ENCODE assay signal across 26 mouse cellular contexts in the genomic region with DNA sequence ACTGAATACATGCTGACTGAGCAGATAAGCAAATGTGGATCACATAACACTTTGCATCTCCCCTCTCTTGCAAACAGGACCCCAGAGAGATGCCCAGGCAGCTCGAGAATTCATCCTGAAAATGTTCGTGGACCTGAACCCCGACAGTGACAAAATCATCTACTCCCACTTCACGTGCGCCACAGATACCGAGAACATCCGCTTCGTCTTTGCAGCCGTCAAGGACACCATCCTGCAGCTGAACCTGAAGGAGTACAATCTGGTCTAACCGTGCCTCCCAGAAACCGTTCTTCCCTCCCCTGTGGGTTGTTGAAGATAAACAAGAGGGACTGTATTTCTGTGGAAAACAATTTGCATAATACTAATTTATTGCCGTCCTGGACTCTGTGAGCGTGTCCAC. TPM values are rescaled to one million over a fixed set of nuclear protein-coding genes. Genes with fewer than 3 reads are reported as not detected.
A peak's percentile ranks its signal among the peaks of the same experiment; 100 is the strongest.
DNase-seq lines count a peak whose midpoint lies in the region; ATAC-seq and TF ChIP-seq lines count a peak whose summit lies in the region.
"Had no signal": no experiment of that assay in that cellular context is flagged by ENCODE, and none has a peak within 500 bp of the region (broad histone marks: within the 10 kb centered on the region; RNA-seq: fewer than 3 reads in every experiment).

No protein-coding gene starts in this region.

- no peak overlapping the region for H3K4me2 ChIP-seq in neural tube, embryonic 13.5 days
- H3K4me2 ChIP-seq in intestine, embryonic 16.5 days (ENCODE audit: low read depth, low read length) = no peak overlapping the region
- H3K4me2 ChIP-seq: embryonic facial prominence, embryonic 12.5 days; heart, embryonic 15.5 days; hindbrain, embryonic 15.5 days; kidney, embryonic 15.5 days; liver, embryonic 15.5 days had no signal

- H3K4me1 ChIP-seq in kidney, adult 2 months (ENCODE audit: control insufficient read depth, insufficient read depth, low read length) = no peaks in the 10 kb centered on the region
- H3K4me1 ChIP-seq in neural tube, embryonic 13.5 days (replicated peaks) = peaks cover 53% of the 10 kb centered on the region
- no peaks in the 10 kb centered on the region; the same call in 1 of the 2 replicates for H3K4me1 ChIP-seq in intestine, embryonic 16.5 days (ENCODE audit: control insufficient read depth, insufficient read depth, low read length)
- H3K4me1 ChIP-seq: embryonic facial prominence, embryonic 12.5 days; liver, embryonic 15.5 days had no signal

- H3K4me3 ChIP-seq in kidney, adult 2 months (ENCODE audit: insufficient read depth, low read depth, low read length) = no peak overlapping the region
- no peak overlapping the region for H3K4me3 ChIP-seq in neural tube, embryonic 13.5 days
- H3K4me3 ChIP-seq in intestine, embryonic 16.5 days (ENCODE audit: low read length) = no peak overlapping the region
- H3K4me3 ChIP-seq: embryonic facial prominence, embryonic 12.5 days; heart, embryonic 15.5 days; hindbrain, embryonic 15.5 days; kidney, embryonic 15.5 days; layer of hippocampus, adult 2 months; limb, embryonic 10.5 days; liver, embryonic 15.5 days; myocyte had no signal

- WGBS in kidney, adult 2 months = 62% methylated on average over 13 of the region's 13 CpGs
- WGBS in neural tube, embryonic 13.5 days = 51% methylated on average over 13 of the region's 13 CpGs
- 71% methylated on average over 13 of the region's 13 CpGs for WGBS in intestine, embryonic 16.5 days

- H3K9me3 ChIP-seq in neural tube, embryonic 13.5 days = no peaks in the 10 kb centered on the region
- H3K9me3 ChIP-seq in intestine, embryonic 16.5 days (ENCODE audit: control insufficient read depth, low read length) = no peaks in the 10 kb centered on the region
- H3K9me3 ChIP-seq: embryonic facial prominence, embryonic 12.5 days; heart, embryonic 15.5 days; hindbrain, embryonic 15.5 days; kidney, embryonic 15.5 days; limb, embryonic 10.5 days; liver, embryonic 15.5 days had no signal

- no peak for TF ChIP-seq CTCF in kidney, adult 2 months (conservative IDR thresholded peaks at IDR 0.05; ENCODE audit: insufficient read depth, insufficient read length, low read depth, low read length)

- DNase-seq in kidney, adult 2 months = peak; percentile 17
- DNase-seq in kidney, postnatal 10 days = no peak
- no peak for DNase-seq in neural tube, embryonic 10.5 days (ENCODE audit: extremely low spot score, low spot score)
- no peak for DNase-seq in urinary bladder, postnatal 4 days (ENCODE audit: low spot score in 2 of 2)
- no peak for DNase-seq in natural killer cell, adult 2 months (ENCODE audit: low spot score in 2 of 2)
- DNase-seq: cerebellum, adult 18-20 months; cerebellum, postnatal 14 days; forebrain, postnatal 0 days; gastrocnemius, postnatal 14 days; heart, postnatal 36 days; liver; right cerebral cortex, postnatal 25 days; spleen, adult 18-20 months; thymus, postnatal 14 days had no signal

- H3K9ac ChIP-seq in neural tube, embryonic 13.5 days = no peak overlapping the region
- no peak overlapping the region for H3K9ac ChIP-seq in intestine, embryonic 16.5 days (ENCODE audit: low read depth, low read length)
- H3K9ac ChIP-seq: embryonic facial prominence, embryonic 12.5 days; forebrain, postnatal 0 days; heart, embryonic 15.5 days; hindbrain, embryonic 15.5 days; kidney, embryonic 15.5 days; liver, embryonic 15.5 days had no signal

- no peak for TF ChIP-seq POLR2A in kidney, adult 2 months (IDR thresholded peaks at IDR 0.05; ENCODE audit: low read depth, low read length)

- ATAC-seq in neural tube, embryonic 13.5 days (ENCODE audit: low read depth) = no peak
- ATAC-seq in intestine, embryonic 16.5 days = 0 out of 2 replicates have a peak, but pooled peaks have one; percentile 36
- ATAC-seq: CD4-positive, CD25-positive, alpha-beta regulatory T cell, adult 4 months; forebrain, postnatal 0 days; midbrain, embryonic 16.5 days had no signal

- H3K36me3 ChIP-seq in kidney, adult 2 months (ENCODE audit: control insufficient read depth, insufficient read depth, low read length) = no peaks in the 10 kb centered on the region
- peaks cover 34% of the 10 kb centered on the region for H3K36me3 ChIP-seq in neural tube, embryonic 13.5 days
- 0 out of 2 replicates have a peak, but pooled peaks cover 2% of the 10 kb centered on the region for H3K36me3 ChIP-seq in intestine, embryonic 16.5 days (ENCODE audit: control insufficient read depth, insufficient read depth, low read length)
- H3K36me3 ChIP-seq: heart, embryonic 15.5 days had no signal

- H3K27me3 ChIP-seq in kidney, adult 2 months (replicated peaks; ENCODE audit: control insufficient read depth, insufficient read depth, low read length) = no peaks in the 10 kb centered on the region
- no peaks in the 10 kb centered on the region for H3K27me3 ChIP-seq in neural tube, embryonic 13.5 days
- no peaks in the 10 kb centered on the region for H3K27me3 ChIP-seq in intestine, embryonic 16.5 days (replicated peaks; ENCODE audit: control insufficient read depth, insufficient read depth, low read length)
- H3K27me3 ChIP-seq: embryonic facial prominence, embryonic 12.5 days; heart, embryonic 15.5 days; hindbrain, embryonic 15.5 days; kidney, embryonic 15.5 days; liver, embryonic 15.5 days had no signal

- no peak overlapping the region for H3K27ac ChIP-seq in kidney, adult 2 months (ENCODE audit: insufficient read depth, low read depth, low read length)
- peak overlapping the region; percentile 39 for H3K27ac ChIP-seq in neural tube, embryonic 13.5 days (replicated peaks)
- peak overlapping the region; percentile 31; the same call in 1 of the 2 replicates for H3K27ac ChIP-seq in intestine, embryonic 16.5 days (ENCODE audit: low read length)
- H3K27ac ChIP-seq: embryonic facial prominence, embryonic 12.5 days; heart, embryonic 15.5 days; hindbrain, embryonic 15.5 days; kidney, embryonic 15.5 days; layer of hippocampus, adult 2 months; limb, embryonic 10.5 days; liver, embryonic 15.5 days had no signal

RNA-seq across cellular contexts. Expression of a gene that starts 52.4 kb away (rescaled TPM):
- polyA plus RNA-seq in kidney, adult 2 months (2012; rRNA removed) = 8.2 and 8.6 TPM in 2 replicates
- polyA plus RNA-seq in neural tube, embryonic 13.5 days (2015; fragmentation: Nextera tagmentation; extraction: Ambion mirVana) = 0.45 and 0.74 TPM in 2 replicates
- polyA plus RNA-seq in intestine, embryonic 16.5 days (2015; fragmentation: Nextera tagmentation; extraction: Ambion mirVana) = 16.0 and 16.8 TPM in 2 replicates
